Mouse (Mus musculus): ENCODE data around the gene Rnf126.

Rnf126 gene

GRCm38 (mm10) chr10:79766508-79767325 lies at the start of gene Rnf126:
Gene Rnf126, minus strand, starts transcription at chr10:79766952.
- DNase-seq (ENCODE audit: extremely low read depth, low read depth, low spot score): peak; percentile 89

DNA sequence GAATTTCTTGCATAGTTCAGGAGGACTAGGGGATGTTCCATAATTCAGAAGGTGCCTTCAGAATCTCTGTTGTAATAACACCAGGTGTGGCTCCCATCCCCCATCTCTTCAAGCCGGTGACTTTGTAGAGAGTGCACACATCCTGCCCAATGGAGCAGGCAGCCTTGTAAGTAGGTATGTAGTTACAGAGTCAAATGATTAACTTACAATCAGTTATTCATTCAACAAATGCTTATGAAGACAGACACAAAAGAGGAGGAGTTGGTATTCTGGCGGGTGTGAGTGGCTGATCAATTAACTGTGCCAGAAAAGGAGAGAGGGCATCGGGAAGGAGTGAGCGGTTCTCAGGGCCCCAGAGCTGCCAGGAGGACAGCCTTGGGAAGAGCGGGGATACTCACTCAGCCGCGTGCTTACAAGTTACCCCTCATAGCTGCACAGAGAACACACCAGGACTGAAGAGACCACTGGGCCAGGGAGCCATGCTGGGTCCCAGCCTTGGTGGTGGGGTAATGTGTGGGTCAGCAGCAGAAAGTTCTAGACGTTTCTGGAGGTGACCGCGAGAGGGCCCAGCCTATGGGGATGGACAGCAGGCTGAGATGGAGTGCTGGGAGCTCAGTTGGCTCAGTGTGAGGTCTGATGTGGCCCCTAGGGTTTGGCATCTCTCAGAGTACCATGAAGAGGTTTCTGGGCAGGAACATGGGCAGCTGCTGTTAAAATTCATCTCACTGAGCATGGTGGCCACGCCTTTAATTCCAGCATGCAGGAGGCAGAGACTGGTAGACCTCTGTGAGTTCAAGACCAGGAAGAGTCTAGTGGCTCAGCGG lies 49.1 kb upstream of the Rnf126 start:
- DNase-seq (ENCODE audit: extremely low read depth, low read depth, low spot score): no peak

- DNase-seq (ENCODE audit: extremely low read depth, low read depth, low spot score): no peak
These were observed 47.6 kb upstream of the Rnf126 start for GRCm38 (mm10) chr10:79814271-79814842.

DNA sequence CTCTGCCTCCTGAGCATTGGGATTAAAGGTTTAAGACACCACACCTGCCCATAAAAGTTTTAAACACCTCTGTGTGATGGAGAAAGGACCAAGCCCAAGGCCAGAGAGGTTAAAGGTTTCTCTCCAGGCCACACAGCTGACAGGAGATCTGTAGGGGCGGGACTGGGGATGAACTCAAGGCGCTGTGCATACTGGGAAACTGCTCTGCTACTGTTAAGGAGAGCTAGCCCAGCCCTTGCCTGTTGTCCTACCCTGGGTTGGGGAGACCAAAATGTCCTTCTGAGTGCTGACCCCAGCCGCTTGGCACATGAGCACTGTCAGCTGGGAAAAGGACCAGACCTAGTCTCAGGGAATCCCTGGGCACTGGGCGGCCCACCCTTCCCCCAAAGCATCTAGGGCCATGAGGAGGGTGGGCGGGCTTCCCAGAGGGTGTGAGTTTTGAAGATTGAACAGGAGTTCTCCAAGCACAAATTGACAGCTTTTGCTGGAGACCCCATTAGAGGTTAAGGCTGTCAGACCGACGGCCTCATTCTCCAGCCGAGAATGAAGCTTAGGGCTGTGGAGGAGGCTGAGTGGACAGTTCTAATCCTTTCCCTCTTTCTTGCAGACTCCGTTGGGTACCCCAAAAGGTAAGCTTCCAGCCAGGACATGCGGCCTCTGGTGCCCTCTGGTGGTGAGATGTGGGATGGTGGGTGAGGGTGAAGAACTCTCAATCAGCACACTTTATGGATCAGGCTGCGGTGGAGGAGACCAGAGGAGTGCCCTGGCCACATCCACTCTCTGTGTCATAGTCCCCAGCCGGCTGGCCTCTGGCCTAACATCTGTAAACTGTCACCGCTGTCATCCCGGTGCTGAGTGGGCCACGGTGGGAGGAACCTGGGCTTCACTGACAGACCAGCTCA lies 45.2 kb upstream of the Rnf126 start:
- DNase-seq (ENCODE audit: extremely low read depth, low read depth, low spot score): no peak

- no peak for DNase-seq (ENCODE audit: extremely low read depth, low read depth, low spot score)
These were observed 42.0 kb upstream of the Rnf126 start for GRCm38 (mm10) chr10:79808728-79809127.

GRCm38 (mm10) chr10:79807826-79808225 lies 41.1 kb upstream of the Rnf126 start:
- no peak for DNase-seq (ENCODE audit: extremely low read depth, low read depth, low spot score)

DNA sequence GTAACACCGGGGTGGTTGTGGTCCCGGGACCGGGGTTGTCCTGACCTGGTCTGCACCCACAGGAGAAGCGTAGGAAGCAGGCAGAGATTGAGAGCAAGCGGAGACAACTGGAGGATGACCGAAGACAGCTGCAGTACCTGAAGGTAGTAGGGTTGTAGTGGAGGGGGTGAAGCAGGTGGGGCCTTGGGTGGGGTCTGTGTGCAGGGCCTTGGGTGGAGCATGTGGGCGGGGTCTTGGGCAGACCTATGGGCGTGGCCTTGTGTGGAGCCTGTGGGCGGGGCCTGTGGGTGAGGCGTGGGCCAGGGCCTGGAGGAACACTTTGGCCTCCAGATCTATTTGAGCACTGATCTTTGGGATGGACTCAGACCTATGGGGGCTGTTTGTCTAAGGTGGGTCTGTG lies 40.2 kb upstream of the Rnf126 start:
- DNase-seq (ENCODE audit: extremely low read depth, low read depth, low spot score): no peak

GRCm38 (mm10) chr10:79806331-79806730 lies 39.6 kb upstream of the Rnf126 start:
- no peak for DNase-seq (ENCODE audit: extremely low read depth, low read depth, low spot score)

DNA sequence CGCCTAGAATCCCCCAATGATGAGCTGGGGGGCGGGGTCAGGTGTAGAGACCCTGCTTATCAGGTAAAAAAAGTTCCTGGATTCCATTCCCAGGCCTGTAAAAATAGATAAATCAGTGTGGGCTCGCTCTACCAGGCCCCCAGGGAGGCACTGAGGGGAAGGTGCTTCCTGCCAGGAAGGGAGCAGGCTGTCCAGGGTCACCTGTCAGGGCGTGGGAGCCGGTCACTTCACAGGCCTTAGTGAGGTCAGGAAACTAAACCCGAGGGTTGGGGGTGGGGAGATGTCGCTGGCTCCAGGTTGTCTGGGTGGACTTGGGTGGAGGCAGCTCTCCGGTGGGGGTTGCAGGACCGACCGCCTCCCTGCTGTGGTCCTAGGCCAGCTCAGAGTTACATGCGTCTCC lies 38.9 kb upstream of the Rnf126 start:
- DNase-seq (ENCODE audit: extremely low read depth, low read depth, low spot score): no peak

DNA sequence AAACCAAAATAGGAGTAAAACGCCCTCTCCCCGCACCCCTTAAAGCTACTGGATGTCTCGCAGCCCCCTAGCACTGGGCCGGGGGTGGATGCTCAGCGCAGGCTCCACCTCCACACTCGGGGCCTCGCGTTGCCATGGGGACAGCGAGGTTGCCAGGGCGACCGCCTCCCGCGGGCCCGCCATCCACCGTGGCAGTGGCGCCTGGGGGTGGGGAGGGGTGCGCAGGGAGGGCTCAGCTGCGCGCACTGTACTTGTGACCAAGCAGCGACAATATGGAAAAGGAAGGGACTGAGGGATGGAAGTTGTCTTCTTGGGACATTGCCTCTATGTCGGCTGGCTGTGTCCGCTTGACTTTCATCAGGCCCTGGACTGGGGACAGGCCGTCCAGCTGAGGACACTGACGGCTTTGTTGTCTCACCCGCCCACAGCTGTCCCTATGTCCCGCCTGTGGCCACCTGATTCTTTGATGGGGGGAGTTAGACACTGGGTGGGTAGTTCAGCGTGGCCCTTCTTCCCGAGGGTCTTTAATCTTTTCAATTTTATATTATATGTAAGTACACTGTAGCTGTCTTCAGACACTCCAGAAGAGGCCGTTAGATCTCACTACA lies 37.1 kb upstream of the Rnf126 start:
- no peak for DNase-seq (ENCODE audit: extremely low read depth, low read depth, low spot score)

DNA sequence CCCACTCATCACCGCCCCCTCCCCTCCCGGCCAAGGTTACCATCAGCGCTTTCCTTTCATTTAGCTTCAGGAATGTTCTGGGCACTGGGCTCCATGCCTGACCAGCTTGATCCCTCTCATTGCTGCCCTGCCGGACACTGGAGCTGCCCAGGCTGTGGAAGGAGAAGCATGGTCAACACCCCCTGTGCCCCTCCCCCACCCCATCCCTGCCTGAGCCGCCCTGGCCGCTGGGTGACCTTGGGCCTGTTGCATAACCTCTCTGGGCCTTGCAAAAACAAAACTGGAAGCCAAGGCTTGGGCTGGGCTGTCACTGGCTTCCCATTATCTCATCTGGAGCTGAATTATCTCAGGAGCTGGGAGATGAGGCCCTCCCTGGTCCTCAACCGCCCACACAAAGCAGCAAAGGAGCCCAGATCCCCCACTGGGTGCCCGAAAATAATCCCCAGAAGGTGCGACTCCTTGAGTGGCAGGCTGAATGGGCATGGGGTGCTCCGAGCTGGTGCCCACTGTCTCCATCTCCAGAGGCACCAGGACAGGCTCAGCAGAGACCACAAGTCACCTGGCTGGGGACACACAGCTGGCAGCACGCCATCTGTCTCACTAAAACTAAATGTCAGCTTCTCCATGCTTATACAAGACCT lies 35.7 kb upstream of the Rnf126 start:
- DNase-seq (ENCODE audit: extremely low read depth, low read depth, low spot score): no peak

DNA sequence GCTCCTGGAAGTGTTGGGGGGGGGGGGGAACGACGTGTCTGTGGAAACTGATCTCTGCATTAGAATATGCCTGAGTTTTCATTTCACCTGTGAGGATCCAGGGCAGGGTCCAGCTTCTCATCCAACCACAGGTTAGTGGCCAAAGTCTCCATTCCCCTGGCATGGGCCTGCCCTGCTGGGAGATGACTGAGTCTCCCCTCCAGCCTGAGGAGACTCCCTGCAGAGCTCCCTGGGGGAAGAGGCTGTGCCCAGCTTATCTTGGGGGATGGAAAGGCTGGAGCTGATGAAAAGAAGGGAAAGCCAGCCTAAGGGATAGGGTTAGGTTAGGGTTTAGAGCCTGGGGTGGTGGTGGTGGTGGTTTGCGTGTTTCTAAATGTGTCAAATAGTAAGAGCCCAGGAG lies 35.1 kb upstream of the Rnf126 start:
- DNase-seq (ENCODE audit: extremely low read depth, low read depth, low spot score): no peak

DNA sequence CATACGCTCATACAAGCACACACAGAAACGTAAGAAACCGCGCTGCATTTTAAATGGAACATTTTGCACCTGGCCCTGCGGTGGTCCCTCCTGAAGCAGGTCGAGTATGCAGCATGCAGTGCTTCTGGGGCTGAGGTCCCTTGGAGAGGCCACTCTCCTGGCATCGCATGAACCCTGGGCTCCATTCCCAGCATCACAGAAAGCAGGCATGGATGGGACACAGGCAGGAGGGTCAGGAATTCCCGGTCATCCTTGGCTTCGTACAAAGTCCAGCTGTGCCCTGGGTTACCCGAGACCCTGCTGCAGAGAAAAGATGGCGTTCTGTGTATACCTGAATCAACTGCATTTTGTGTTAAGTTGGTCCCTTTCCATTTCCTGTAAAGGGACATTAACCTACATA lies 33.8 kb upstream of the Rnf126 start:
- no peak for DNase-seq (ENCODE audit: extremely low read depth, low read depth, low spot score)

DNA sequence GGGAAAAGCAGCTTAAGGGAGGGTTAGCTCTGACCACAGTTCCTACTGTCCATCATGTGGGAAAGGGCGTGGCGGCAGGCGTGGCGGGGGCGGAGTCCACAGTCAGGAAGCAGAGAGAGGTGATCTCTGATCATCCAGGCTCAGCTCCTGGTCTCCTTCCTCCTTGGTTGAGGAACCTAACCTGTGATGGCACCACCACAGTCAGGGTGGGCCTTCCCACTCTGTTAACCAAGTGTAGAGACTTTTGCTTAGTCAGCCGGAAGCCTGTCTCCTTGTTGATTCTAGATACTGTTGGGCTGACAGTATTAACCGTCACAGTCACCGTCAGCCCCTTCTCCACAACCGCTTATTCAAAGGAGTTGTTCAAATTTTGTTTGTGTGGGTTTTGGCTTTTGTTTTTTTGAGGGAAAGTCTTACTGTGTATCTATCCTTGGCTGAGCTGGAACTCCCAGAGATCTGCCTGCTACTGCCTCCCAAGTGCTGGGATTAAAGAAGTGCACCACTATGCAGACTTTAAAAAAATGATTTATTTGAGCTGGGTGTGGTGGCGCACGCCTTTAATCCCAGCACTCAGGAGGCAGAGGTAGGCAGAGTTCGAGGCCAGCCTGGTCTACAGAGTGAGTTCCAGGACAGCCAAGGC lies 31.7 kb upstream of the Rnf126 start:
- DNase-seq (ENCODE audit: extremely low read depth, low read depth, low spot score): no peak

DNA sequence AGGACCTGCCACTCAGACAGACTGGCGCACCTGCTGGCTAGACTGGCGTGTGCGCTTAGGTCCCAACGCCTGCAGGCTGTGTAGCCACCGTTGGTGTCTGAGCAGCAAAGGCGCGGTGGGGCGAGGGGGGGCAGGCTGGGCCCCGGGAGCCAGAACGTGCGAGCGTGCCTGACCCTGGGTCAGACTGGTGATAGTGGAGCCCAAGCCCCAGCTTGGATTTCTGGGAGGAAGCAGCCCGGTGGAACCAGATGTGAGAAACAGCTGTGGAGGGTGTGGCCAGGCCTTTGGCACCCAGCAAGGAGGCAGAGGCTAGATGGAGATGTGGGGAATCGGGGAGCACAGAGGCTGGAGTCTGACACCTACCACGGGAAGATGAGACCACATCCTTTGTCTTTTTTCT lies 30.6 kb upstream of the Rnf126 start:
- DNase-seq (ENCODE audit: extremely low read depth, low read depth, low spot score): no peak

DNA sequence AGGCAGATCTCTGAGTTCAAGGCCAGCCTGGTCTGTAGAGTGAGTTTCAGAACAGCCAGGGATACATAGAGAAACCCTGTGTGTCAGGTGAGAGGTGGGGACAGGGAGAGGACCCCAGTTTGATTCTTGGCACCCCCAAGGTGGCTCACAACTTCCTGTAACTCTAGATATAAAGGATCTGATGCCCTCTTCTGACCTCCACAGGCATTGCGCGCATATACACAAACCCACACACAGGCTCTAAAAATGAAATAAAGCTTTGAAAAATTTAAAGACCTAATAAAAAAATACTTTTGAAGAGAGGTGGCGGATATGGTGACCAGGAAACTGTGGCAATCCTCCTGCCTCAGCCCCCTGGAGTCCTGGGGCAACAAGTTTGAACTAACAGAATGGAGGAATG lies 29.2 kb upstream of the Rnf126 start:
- DNase-seq (ENCODE audit: extremely low read depth, low read depth, low spot score): no peak

GRCm38 (mm10) chr10:79794491-79794931 lies 27.8 kb upstream of the Rnf126 start:
- DNase-seq (ENCODE audit: extremely low read depth, low read depth, low spot score): no peak

- no peak for DNase-seq (ENCODE audit: extremely low read depth, low read depth, low spot score)
These were observed 27.2 kb upstream of the Rnf126 start for GRCm38 (mm10) chr10:79793738-79794490.

All from fat pad, adult 2 months (tissue).